Mouse (Mus musculus) heart, embryonic 14.5 days (tissue): ENCODE data around the gene Mrgprg. TPM values are rescaled to one million over a fixed set of nuclear protein-coding genes. Genes with fewer than 3 reads are reported as not detected.

Experiments used
- ATAC-seq: fragments of 200-750 bp; cut with Nextera tagmentation; 2 replicates; pipeline ENCODE4 v1.8.0; 2017; ENCODE audit warnings: low read depth, moderate TSS enrichment; ENCODE audit not compliant: insufficient number of reproducible peaks, insufficient read depth, low FRiP score
- H3K27ac ChIP-seq, 2 experiments: fragments of 200-500 bp in 1 of 2; fragments of 300-500 bp in 1 of 2; sonication (generic) in 1 of 2; replicated peaks in 1 of 2; 2 replicates each; pipeline ENCODE4 v1.5.1; 2012 to 2014; ENCODE audit warnings: low read depth in 2 of 2, low read length in 2 of 2, control low read depth in 1 of 2, mild to moderate bottlenecking in 1 of 2, mixed read lengths in 1 of 2; ENCODE audit not compliant: control insufficient read depth in 1 of 2, insufficient read depth in 1 of 2
- H3K27me3 ChIP-seq: fragments of 300-500 bp; sonication (generic); 2 replicates; pipeline ENCODE4 v1.6.1; 2014; ENCODE audit warnings: mild to moderate bottlenecking, low read length, control low read depth; ENCODE audit not compliant: control insufficient read depth, insufficient read depth
- H3K36me3 ChIP-seq: fragments of 300-500 bp; sonication (generic); 2 replicates; pipeline ENCODE4 v1.6.1; 2014; ENCODE audit warnings: mild to moderate bottlenecking, control low read depth, low read length, mixed read lengths; ENCODE audit not compliant: control insufficient read depth, insufficient read depth
- H3K4me1 ChIP-seq, 2 experiments: fragments of 200-500 bp in 1 of 2; fragments of 300-500 bp in 1 of 2; sonication (generic) in 1 of 2; 2 replicates each; pipeline ENCODE4 v1.6.1; 2012 to 2014; ENCODE audit warnings: low read length in 2 of 2, control low read depth in 1 of 2, mixed read lengths in 1 of 2; ENCODE audit not compliant: control insufficient read depth in 2 of 2, insufficient read depth in 2 of 2
- H3K4me2 ChIP-seq: fragments of 300-500 bp; sonication (generic); 2 replicates; pipeline ENCODE4 v1.6.1; 2014; ENCODE audit warnings: mild to moderate bottlenecking, low read length
- H3K4me3 ChIP-seq, 2 experiments: fragments of 200-500 bp in 1 of 2; fragments of 300-500 bp in 1 of 2; sonication (generic) in 1 of 2; 2 replicates each; pipeline ENCODE4 v1.5.1; 2012 to 2014; ENCODE audit warnings: low read length in 2 of 2, mild to moderate bottlenecking in 2 of 2, control low read depth in 1 of 2, low read depth in 1 of 2, moderate library complexity in 1 of 2; ENCODE audit not compliant: control insufficient read depth in 1 of 2, insufficient read depth in 1 of 2
- H3K9ac ChIP-seq: fragments of 300-500 bp; sonication (generic); 2 replicates; pipeline ENCODE4 v1.6.1; 2014; ENCODE audit warnings: mild to moderate bottlenecking, low read length
- H3K9me3 ChIP-seq: fragments of 300-500 bp; sonication (generic); 2 replicates; pipeline ENCODE4 v1.6.1; 2016; ENCODE audit warnings: low read length, control low read depth; ENCODE audit not compliant: control insufficient read depth
- WGBS: fragments of 180-500 bp; shearing (Covaris S2); extraction: QIAGEN DNeasy Blood & Tissue Kit; methylation state at CpG from one replicate; pipeline ENCODE4 v1.1.7; 2014; 5-methylcytosine and 5-hydroxymethylcytosine counted together
- polyA plus RNA-seq: library from polyadenylated mRNA; unstranded; fragments of >200 nt; fragmentation: Nextera tagmentation; extraction: Ambion mirVana; gene quantifications from 2 replicates; pipeline ENCODE4 v1.2.1, GENCODE M21; 2014

The Mrgprg gene
- polyA plus RNA-seq, 1 experiment from 2014 or later: not detected

- H3K4me2 ChIP-seq: no peak overlapping the region
- no peaks in the 10 kb centered on the region for H3K4me1 ChIP-seq
- no peaks in the 10 kb centered on the region for H3K36me3 ChIP-seq
- ATAC-seq: no peak
- H3K27me3 ChIP-seq: peaks cover 34% of the 10 kb centered on the region
- no peak overlapping the region for H3K4me3 ChIP-seq
- H3K9ac ChIP-seq: no peak overlapping the region
- 69% methylated on average over 19 of the region's 19 CpGs for WGBS
- no peak overlapping the region for H3K27ac ChIP-seq
- H3K9me3 ChIP-seq: no peaks in the 10 kb centered on the region
These were observed 1.8 kb downstream of the Mrgprg start for GRCm38 (mm10) chr7:143764876-143765530.

GRCm38 (mm10) chr7:143763794-143764193, 3.0 kb downstream of the Mrgprg start:
- no peak overlapping the region for H3K4me3 ChIP-seq
- peaks cover 34% of the 10 kb centered on the region for H3K27me3 ChIP-seq
- H3K27ac ChIP-seq: no peak overlapping the region
- 17% methylated on average over 3 of the region's 3 CpGs for WGBS
- no peaks in the 10 kb centered on the region for H3K4me1 ChIP-seq
- no peak for ATAC-seq
- H3K36me3 ChIP-seq: no peaks in the 10 kb centered on the region
- H3K4me2 ChIP-seq: no peak overlapping the region
- no peak overlapping the region for H3K9ac ChIP-seq
- H3K9me3 ChIP-seq: no peaks in the 10 kb centered on the region

DNA sequence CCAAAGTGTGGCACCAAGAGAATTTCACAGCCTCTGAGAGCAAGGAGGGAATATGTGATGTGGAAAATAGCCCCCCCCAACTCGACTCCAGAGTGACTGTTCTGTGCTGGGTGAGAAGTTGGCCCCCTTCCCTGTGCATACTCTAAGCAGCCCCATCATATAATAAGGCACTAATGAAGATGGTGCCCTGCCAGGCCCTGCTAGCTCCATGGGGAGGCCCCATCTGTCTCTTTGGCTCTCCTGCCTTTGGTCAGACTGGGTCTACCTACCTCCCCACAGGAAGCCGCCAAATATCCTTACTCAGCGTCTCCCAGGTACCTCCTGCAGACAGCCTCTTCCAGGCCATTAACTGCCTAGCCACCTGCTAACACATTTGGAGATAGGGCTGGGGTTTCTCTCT, 7.8 kb downstream of the Mrgprg start:
- Histone ChIP-seq H3K9ac (no peak overlapping the region), H3K4me1 (peaks cover 4 to 10% of the 10 kb centered on the region in 2 experiments; a peak in 2 of 4 replicates), H3K4me2 (no peak overlapping the region), H3K4me3 (no peak overlapping the region), H3K27ac (no peak overlapping the region), H3K9me3 (no peaks in the 10 kb centered on the region), H3K36me3 (no peaks in the 10 kb centered on the region), H3K27me3 (peaks cover 33% of the 10 kb centered on the region)
- 56% methylated on average over 3 of the region's 3 CpGs for WGBS
- ATAC-seq: no peak

DNA sequence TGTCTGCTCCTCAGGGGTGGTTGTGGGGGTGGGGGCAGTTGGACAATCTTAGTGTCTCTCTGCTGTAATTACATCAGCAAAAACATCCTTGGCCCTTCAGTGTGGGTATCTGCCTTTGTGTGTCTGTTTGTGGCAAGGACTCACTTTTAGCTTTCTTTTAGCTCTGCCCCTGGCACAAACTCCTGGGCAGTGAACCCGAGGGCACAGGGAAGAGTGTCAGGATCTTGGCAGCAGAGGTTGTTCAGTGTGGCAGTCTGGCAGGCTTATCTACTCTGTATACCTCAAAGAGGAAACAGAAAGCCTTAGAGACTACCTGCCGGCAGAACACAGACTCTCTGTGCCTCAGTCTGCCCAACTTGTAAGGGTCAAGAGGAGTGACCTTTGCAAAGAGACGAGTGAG, 9.1 kb downstream of the Mrgprg start:
- H3K4me3 ChIP-seq: no peak overlapping the region
- H3K9ac ChIP-seq: no peak overlapping the region
- H3K27ac ChIP-seq: no peak overlapping the region
- WGBS: 54% methylated on average over 3 of the region's 3 CpGs
- H3K4me2 ChIP-seq: peak overlapping the region; percentile 79; the same call in 1 of the 2 replicates
- H3K36me3 ChIP-seq: no peaks in the 10 kb centered on the region
- H3K27me3 ChIP-seq: peaks cover 31% of the 10 kb centered on the region
- no peaks in the 10 kb centered on the region for H3K9me3 ChIP-seq
- peaks cover 7 to 10% of the 10 kb centered on the region in 2 experiments; a peak in 2 of 4 replicates for H3K4me1 ChIP-seq
- no peak for ATAC-seq

DNA sequence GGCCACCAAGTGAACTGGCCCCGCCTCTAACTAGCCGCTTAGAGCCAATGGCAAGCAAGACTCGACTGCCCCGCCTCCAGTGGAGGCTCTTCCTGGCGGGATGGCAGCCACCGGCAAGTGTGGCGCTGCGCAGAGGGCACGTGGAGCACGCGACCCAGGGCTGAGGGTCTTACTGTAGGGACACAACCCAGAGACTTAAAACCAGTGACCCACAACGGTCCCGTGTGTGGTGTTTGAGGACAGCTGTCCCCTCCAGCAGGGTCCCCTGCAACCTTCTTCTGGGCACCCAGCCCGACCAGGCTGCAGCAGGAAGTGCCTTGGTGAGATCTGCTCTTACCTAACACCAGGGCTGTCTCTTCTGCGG, 9.8 kb downstream of the Mrgprg start:
- H3K4me3 ChIP-seq: peak overlapping the region; percentile 28 to 37
- H3K27me3 ChIP-seq: peaks cover 28% of the 10 kb centered on the region
- H3K9ac ChIP-seq: peak overlapping the region; percentile 48
- H3K4me1 ChIP-seq: peaks cover 12% of the 10 kb centered on the region in 2 experiments; a peak in 3 of 4 replicates
- ATAC-seq: peak; percentile 77
- H3K9me3 ChIP-seq: no peaks in the 10 kb centered on the region
- under 1% methylated on average over 15 of the region's 15 CpGs for WGBS
- H3K4me2 ChIP-seq: peak overlapping the region; percentile 79
- no peak overlapping the region for H3K27ac ChIP-seq
- H3K36me3 ChIP-seq: no peaks in the 10 kb centered on the region

DNA sequence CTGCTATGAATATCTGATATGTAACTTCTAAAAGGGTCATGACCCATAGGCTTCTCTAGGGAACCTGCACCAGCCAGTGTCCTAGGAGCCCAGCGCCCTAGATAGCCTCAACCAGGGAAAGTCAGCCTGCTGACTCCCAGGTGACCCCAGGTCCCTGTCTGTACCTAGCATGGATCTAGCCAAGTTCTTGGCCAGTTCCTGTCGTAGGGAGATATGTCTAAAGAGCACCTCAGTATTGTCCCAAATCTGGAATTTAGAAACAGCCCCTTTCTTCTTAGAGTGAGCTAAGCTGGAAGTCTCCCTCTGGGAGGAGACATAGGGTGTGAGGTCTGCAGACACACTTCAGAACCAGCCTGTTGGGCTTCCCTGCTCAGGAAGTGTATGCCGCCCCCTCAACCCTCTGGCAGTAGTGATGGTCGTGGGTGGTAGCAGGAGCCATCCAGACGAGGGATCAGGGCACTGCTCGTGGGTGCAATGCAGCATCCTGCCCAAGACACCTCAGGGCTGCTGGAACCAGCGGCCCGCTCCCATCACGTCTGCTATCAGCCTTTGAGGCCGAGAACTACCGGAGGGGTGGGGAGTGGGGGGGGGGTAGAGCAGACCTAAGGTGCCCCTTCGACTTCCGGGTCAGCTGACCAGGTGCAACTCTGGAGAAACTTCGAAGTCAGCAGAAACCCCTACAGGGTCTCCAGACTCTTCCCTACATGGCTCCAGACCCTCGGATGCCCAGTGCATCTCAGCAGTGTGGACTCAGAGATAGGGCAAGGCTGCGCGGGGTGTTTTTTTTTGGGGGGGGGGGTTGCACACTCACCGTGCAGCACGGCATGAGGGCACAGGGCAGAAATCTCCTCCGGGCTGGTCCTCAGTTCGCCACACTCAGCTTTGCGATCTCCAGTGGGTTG, 10.4 kb downstream of the Mrgprg start, which contains the start of gene Osbpl5:
Osbpl5 (minus strand) TSS at position 861 of the 902 bp plus-strand sequence.
- Histone ChIP-seq H3K27me3 (peaks cover 28% of the 10 kb centered on the region), H3K4me1 (peaks cover 16 to 17% of the 10 kb centered on the region in 2 experiments; a peak in 3 of 4 replicates), H3K9me3 (no peaks in the 10 kb centered on the region), H3K4me3 (peak within 1 kb of the TSS; percentile 28 to 37), H3K27ac (no peak within 1 kb of the TSS), H3K9ac (peak within 1 kb of the TSS; percentile 48), H3K4me2 (peak within 1 kb of the TSS; percentile 79), H3K36me3 (no peaks in the 10 kb centered on the region)
- WGBS: 17% methylated on average over 22 of the region's 22 CpGs
- ATAC-seq: peak; percentile 23; the same call in 1 of the 2 replicates

DNA sequence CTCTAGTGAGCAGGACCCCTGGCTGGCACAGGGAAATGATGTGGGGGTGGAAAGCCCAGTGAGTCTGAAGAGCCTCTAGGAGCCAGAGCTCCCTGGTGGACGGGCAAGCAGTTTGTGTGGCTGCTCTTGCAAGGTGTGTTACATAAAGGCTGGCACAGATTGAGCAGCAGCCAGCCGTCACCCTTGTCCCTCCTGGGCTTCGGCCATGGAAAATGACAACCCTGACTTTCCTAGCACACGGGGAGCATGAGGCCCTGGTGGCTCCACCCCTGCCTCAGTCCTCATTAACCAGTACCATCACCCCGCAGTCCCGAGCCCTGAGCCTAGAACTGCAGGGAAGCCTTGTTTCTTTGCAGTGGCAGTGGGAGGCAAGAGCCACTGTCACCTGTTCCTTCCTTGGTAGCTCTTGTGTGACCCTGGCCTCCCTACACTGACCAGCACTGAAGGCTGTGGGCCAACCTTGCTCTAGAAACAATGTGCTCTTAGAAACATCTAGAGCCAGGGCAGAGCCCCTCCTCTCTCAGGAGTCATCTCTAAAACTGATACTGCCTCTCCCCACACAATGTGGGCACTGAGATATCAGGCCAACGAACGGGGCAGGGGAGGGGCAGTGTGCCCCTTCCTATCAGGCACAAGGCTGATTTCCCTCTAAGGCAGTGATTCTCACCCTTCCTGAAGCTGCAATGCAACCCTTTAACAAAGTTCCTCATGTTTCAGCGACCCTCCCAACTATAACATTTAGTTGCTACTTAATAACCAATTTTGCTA, 11.3 kb downstream of the Mrgprg start:
- WGBS: 66% methylated on average over 9 of the region's 9 CpGs
- peaks cover 28% of the 10 kb centered on the region for H3K27me3 ChIP-seq

More for the DNA sequence above, 11.3 kb downstream of the Mrgprg start:
- Histone ChIP-seq H3K4me3 (no peak overlapping the region), H3K9ac (no peak overlapping the region), H3K36me3 (no peaks in the 10 kb centered on the region), H3K9me3 (no peaks in the 10 kb centered on the region), H3K4me1 (peaks cover 16 to 17% of the 10 kb centered on the region in 2 experiments; a peak in 3 of 4 replicates), H3K27ac (no peak overlapping the region), H3K4me2 (no peak overlapping the region)
- no peak for ATAC-seq
